Comparison of ENCODE assay signal across 9 mouse cellular contexts in genomic region chr4:138368498-138369260, GRCm38 (mm10). TPM values are rescaled to one million over a fixed set of nuclear protein-coding genes. Genes with fewer than 3 reads are reported as not detected.
DNase-seq lines count a peak whose midpoint lies in the region; ATAC-seq and TF ChIP-seq lines count a peak whose summit lies in the region.
"Had no signal": no experiment of that assay in that cellular context is flagged by ENCODE, and none has a peak within 500 bp of the region (broad histone marks: within the 10 kb centered on the region; RNA-seq: fewer than 3 reads in every experiment).

No protein-coding gene starts in this region.

- no peak for DNase-seq in embryonic facial prominence, embryonic 10.5 days (ENCODE audit: low spot score)
- DNase-seq in lung, postnatal 25 days (ENCODE audit: low spot score) = no peak
- peak; percentile 12 for DNase-seq in heart, postnatal 0 days (ENCODE audit: low spot score)
- DNase-seq in lung, postnatal 36 days = peak; percentile 6
- DNase-seq in embryo, embryonic 10 days (ENCODE audit: low spot score) = no peak
- no peak for DNase-seq in T-cell, adult 2 months (ENCODE audit: low spot score)

- H3K27me3 ChIP-seq in embryonic facial prominence, embryonic 12.5 days = peaks cover 35% of the 10 kb centered on the region
- peaks cover 40% of the 10 kb centered on the region for H3K27me3 ChIP-seq in embryonic facial prominence, embryonic 10.5 days (replicated peaks; ENCODE audit: low read depth, poor library complexity, severe bottlenecking)
- H3K27me3 ChIP-seq in lung, embryonic 15.5 days = no peaks in the 10 kb centered on the region
- peaks cover 4% of the 10 kb centered on the region; the same call in 1 of the 2 replicates for H3K27me3 ChIP-seq in heart, postnatal 0 days (ENCODE audit: control insufficient read depth, insufficient read depth, low read length)

- H3K4me3 ChIP-seq in embryonic facial prominence, embryonic 12.5 days = no peak overlapping the region
- H3K4me3 ChIP-seq in embryonic facial prominence, embryonic 10.5 days = no peak overlapping the region
- no peak overlapping the region for H3K4me3 ChIP-seq in lung, embryonic 15.5 days
- peak overlapping the region; percentile 44; the same call in 1 of the 2 replicates for H3K4me3 ChIP-seq in heart, postnatal 0 days (ENCODE audit: low read depth, low read length)

- no peak for TF ChIP-seq CTCF in heart, postnatal 0 days (IDR thresholded peaks at IDR 0.05; ENCODE audit: low read depth)

- 82% methylated on average over 12 of the region's 12 CpGs for WGBS in embryonic facial prominence, embryonic 12.5 days
- WGBS in embryonic facial prominence, embryonic 10.5 days = 85% methylated on average over 12 of the region's 12 CpGs
- WGBS in lung, embryonic 15.5 days = 64% methylated on average over 12 of the region's 12 CpGs
- 63% methylated on average over 12 of the region's 12 CpGs for WGBS in heart, postnatal 0 days

- no peak for ATAC-seq in embryonic facial prominence, embryonic 12.5 days (ENCODE audit: insufficient number of reproducible peaks, insufficient read depth, low FRiP score, low TSS enrichment)
- no peak for ATAC-seq in lung, embryonic 15.5 days (ENCODE audit: borderline replicate concordance, extremely low read depth, low FRiP score, low TSS enrichment)
- no peak for ATAC-seq in heart, postnatal 0 days (ENCODE audit: insufficient read depth, low read depth)

- no peak for TF ChIP-seq EP300 in heart, postnatal 0 days (IDR thresholded peaks at IDR 0.05; ENCODE audit: low read depth)

- peak overlapping the region; percentile 55; the same call in 1 of the 2 replicates for H3K4me2 ChIP-seq in embryonic facial prominence, embryonic 12.5 days (replicated peaks)
- peak overlapping the region; percentile 77 for H3K4me2 ChIP-seq in lung, embryonic 15.5 days
- H3K4me2 ChIP-seq in heart, postnatal 0 days (ENCODE audit: low read depth, low read length) = peak overlapping the region; percentile 66

- H3K27ac ChIP-seq in embryonic facial prominence, embryonic 12.5 days = no peak overlapping the region
- H3K27ac ChIP-seq in embryonic facial prominence, embryonic 10.5 days (replicated peaks) = no peak overlapping the region
- H3K27ac ChIP-seq in lung, embryonic 15.5 days = peak overlapping the region; percentile 84
- H3K27ac ChIP-seq in heart, postnatal 0 days (ENCODE audit: low read depth) = peak overlapping the region; percentile 61
- H3K27ac ChIP-seq: macrophage had no signal

- no peaks in the 10 kb centered on the region for H3K36me3 ChIP-seq in embryonic facial prominence, embryonic 12.5 days
- no peaks in the 10 kb centered on the region for H3K36me3 ChIP-seq in embryonic facial prominence, embryonic 10.5 days (replicated peaks)
- H3K36me3 ChIP-seq in lung, embryonic 15.5 days = no peaks in the 10 kb centered on the region
- no peaks in the 10 kb centered on the region for H3K36me3 ChIP-seq in heart, postnatal 0 days (replicated peaks; ENCODE audit: control insufficient read depth, insufficient read depth, low read length)

- H3K9ac ChIP-seq in embryonic facial prominence, embryonic 12.5 days = no peak overlapping the region
- no peak overlapping the region for H3K9ac ChIP-seq in lung, embryonic 15.5 days
- no peak overlapping the region for H3K9ac ChIP-seq in heart, postnatal 0 days (replicated peaks; ENCODE audit: low read depth, low read length)

- H3K4me1 ChIP-seq in embryonic facial prominence, embryonic 12.5 days = peaks cover 12% of the 10 kb centered on the region; the same call in 1 of the 2 replicates
- peaks cover 13% of the 10 kb centered on the region for H3K4me1 ChIP-seq in embryonic facial prominence, embryonic 10.5 days
- H3K4me1 ChIP-seq in lung, embryonic 15.5 days = peaks cover 16% of the 10 kb centered on the region
- H3K4me1 ChIP-seq in heart, postnatal 0 days (ENCODE audit: control insufficient read depth, insufficient read depth) = peaks cover 15% of the 10 kb centered on the region

- H3K9me3 ChIP-seq in embryonic facial prominence, embryonic 12.5 days = no peaks in the 10 kb centered on the region
- no peaks in the 10 kb centered on the region for H3K9me3 ChIP-seq in embryonic facial prominence, embryonic 10.5 days
- H3K9me3 ChIP-seq in lung, embryonic 15.5 days = no peaks in the 10 kb centered on the region
- H3K9me3 ChIP-seq in heart, postnatal 0 days (replicated peaks; ENCODE audit: control insufficient read depth, low read length) = no peaks in the 10 kb centered on the region

RNA-seq across cellular contexts. Expression of gene Cda, which starts 0.9 kb away (rescaled TPM):
- 5.7 and 6.2 TPM in 2 replicates for polyA plus RNA-seq in embryonic facial prominence, embryonic 12.5 days (2016; fragmentation: Nextera tagmentation; extraction: Ambion mirVana)
- polyA plus RNA-seq in embryonic facial prominence, embryonic 10.5 days (2016; fragmentation: Nextera tagmentation; extraction: Ambion mirVana) = 3.3 and 4.8 TPM in 2 replicates
- polyA plus RNA-seq in lung, embryonic 15.5 days (2015; fragmentation: Nextera tagmentation; extraction: Ambion mirVana) = 21.7 and 22.9 TPM in 2 replicates
- 2.7 and 7.4 TPM in 2 replicates for total RNA-seq in heart, postnatal 0 days (2014; rRNA removed; ENCODE audit: low replicate concordance)
- polyA plus RNA-seq in heart, postnatal 0 days (2015; fragmentation: Nextera tagmentation; extraction: Ambion mirVana) = 7.0 and 7.6 TPM in 2 replicates
- polyA plus RNA-seq: macrophage had no signal

RNA-seq across cellular contexts. Expression of gene Fam43b, which starts 27.6 kb away (rescaled TPM):
- polyA plus RNA-seq in embryonic facial prominence, embryonic 12.5 days (2016; fragmentation: Nextera tagmentation; extraction: Ambion mirVana) = 0.40 and 0.52 TPM in 2 replicates
- polyA plus RNA-seq in embryonic facial prominence, embryonic 10.5 days (2016; fragmentation: Nextera tagmentation; extraction: Ambion mirVana) = 0.13 TPM in 1 of 2 replicates, not detected in the other
- not detected in 2 replicates for polyA plus RNA-seq in lung, embryonic 15.5 days (2015; fragmentation: Nextera tagmentation; extraction: Ambion mirVana)
- total RNA-seq in heart, postnatal 0 days (2014; rRNA removed; ENCODE audit: low replicate concordance) = not detected in 2 replicates
- not detected in 2 replicates for polyA plus RNA-seq in heart, postnatal 0 days (2015; fragmentation: Nextera tagmentation; extraction: Ambion mirVana)
- polyA plus RNA-seq: macrophage had no signal

RNA-seq across cellular contexts. Expression of gene Pink1, which starts 42.6 kb away (rescaled TPM):
- polyA plus RNA-seq in embryonic facial prominence, embryonic 12.5 days (2016; fragmentation: Nextera tagmentation; extraction: Ambion mirVana) = 54.9 and 59.1 TPM in 2 replicates
- 29.0 and 30.6 TPM in 2 replicates for polyA plus RNA-seq in embryonic facial prominence, embryonic 10.5 days (2016; fragmentation: Nextera tagmentation; extraction: Ambion mirVana)
- polyA plus RNA-seq in lung, embryonic 15.5 days (2015; fragmentation: Nextera tagmentation; extraction: Ambion mirVana) = 46.0 and 47.0 TPM in 2 replicates
- 302 and 330 TPM in 2 replicates for total RNA-seq in heart, postnatal 0 days (2014; rRNA removed; ENCODE audit: low replicate concordance)
- 152 and 159 TPM in 2 replicates for polyA plus RNA-seq in heart, postnatal 0 days (2015; fragmentation: Nextera tagmentation; extraction: Ambion mirVana)

Comparison
In these comparisons a context has a peak if more than half of its experiments do, and no peak if none do; other contexts are left out.
1. DNase-seq: peak in heart, postnatal 0 days (single experiment) and lung, postnatal 36 days (single experiment); none in embryonic facial prominence, embryonic 10.5 days (single experiment), lung, postnatal 25 days (single experiment), embryo, embryonic 10 days (single experiment) and T-cell, adult 2 months (single experiment).
2. H3K27ac ChIP-seq: peak in lung, embryonic 15.5 days (single experiment) and heart, postnatal 0 days (single experiment); none in embryonic facial prominence, embryonic 12.5 days (single experiment) and embryonic facial prominence, embryonic 10.5 days (single experiment).
3. Peak in every context shown above with its lines, with median percentiles within 50 percentile points of each other: H3K4me2 ChIP-seq.